Mouse (Mus musculus): ENCODE measurements at regions not wholly inside any gene's neighbourhood (a gene's known extent, or its start where the extent isn't known, plus 50 kb on each side); places are given as distances from the start of the nearest gene placed in this dataset.

GRCm38 (mm10) chr1:77229561-77229960 is 285.3 kb downstream of the Epha4 start:
- no peak overlapping the region for H3K27ac ChIP-seq (ENCODE audit: insufficient read depth, low read length)
- WGBS: 85% methylated on average over 4 of the region's 4 CpGs
- TF ChIP-seq POLR2A (IDR thresholded peaks at IDR 0.05; ENCODE audit: low read depth, low read length) (no peak), CTCF (IDR thresholded peaks at IDR 0.05; ENCODE audit: extremely low read depth, insufficient read depth, insufficient read length, insufficient replicate concordance) (no peak)
- no peaks in the 10 kb centered on the region for H3K4me1 ChIP-seq (ENCODE audit: control insufficient read depth, insufficient read depth, insufficient read length)
- no peaks in the 10 kb centered on the region for H3K36me3 ChIP-seq (ENCODE audit: control insufficient read depth, insufficient read depth, low read length)
- no peak overlapping the region for H3K4me3 ChIP-seq (ENCODE audit: extremely low read depth, insufficient read depth, insufficient read length)
- no peak for DNase-seq (ENCODE audit: low read depth in 1 of 2, low spot score in 2 of 2)
- H3K27me3 ChIP-seq (ENCODE audit: control insufficient read depth, insufficient read depth, low read length): no peaks in the 10 kb centered on the region

- no peaks in the 10 kb centered on the region for H3K27me3 ChIP-seq (ENCODE audit: control insufficient read depth, insufficient read depth, low read length)
- DNase-seq (ENCODE audit: low read depth in 1 of 2, low spot score in 2 of 2): no peak
- no peak overlapping the region for H3K27ac ChIP-seq (ENCODE audit: insufficient read depth, low read length)
- 88% methylated on average over 4 of the region's 4 CpGs for WGBS
- H3K4me1 ChIP-seq (ENCODE audit: control insufficient read depth, insufficient read depth, insufficient read length): no peaks in the 10 kb centered on the region
- no peaks in the 10 kb centered on the region for H3K36me3 ChIP-seq (ENCODE audit: control insufficient read depth, insufficient read depth, low read length)
- TF ChIP-seq CTCF (IDR thresholded peaks at IDR 0.05; ENCODE audit: extremely low read depth, insufficient read depth, insufficient read length, insufficient replicate concordance): no peak
- no peak for TF ChIP-seq POLR2A (IDR thresholded peaks at IDR 0.05; ENCODE audit: low read depth, low read length)
- H3K4me3 ChIP-seq (ENCODE audit: extremely low read depth, insufficient read depth, insufficient read length): no peak overlapping the region
These were observed 281.9 kb downstream of the Epha4 start for GRCm38 (mm10) chr1:77233010-77233409.

- 63% methylated on average over 2 of the region's 2 CpGs for WGBS
- TF ChIP-seq CTCF (IDR thresholded peaks at IDR 0.05; ENCODE audit: extremely low read depth, insufficient read depth, insufficient read length, insufficient replicate concordance) (no peak), POLR2A (IDR thresholded peaks at IDR 0.05; ENCODE audit: low read depth, low read length) (no peak)
These were observed 270.2 kb downstream of the Epha4 start for GRCm38 (mm10) chr1:77244642-77245041.

GRCm38 (mm10) chr1:77246047-77246446 is 268.8 kb downstream of the Epha4 start:
- Histone ChIP-seq H3K27ac (ENCODE audit: insufficient read depth, low read length) (no peak overlapping the region), H3K27me3 (ENCODE audit: control insufficient read depth, insufficient read depth, low read length) (no peaks in the 10 kb centered on the region), H3K4me1 (ENCODE audit: control insufficient read depth, insufficient read depth, insufficient read length) (no peaks in the 10 kb centered on the region), H3K36me3 (ENCODE audit: control insufficient read depth, insufficient read depth, low read length) (no peaks in the 10 kb centered on the region), H3K4me3 (ENCODE audit: extremely low read depth, insufficient read depth, insufficient read length) (no peak overlapping the region)
- DNase-seq (ENCODE audit: low read depth in 1 of 2, low spot score in 2 of 2): no peak
- no peak for TF ChIP-seq POLR2A (IDR thresholded peaks at IDR 0.05; ENCODE audit: low read depth, low read length)
- no peak for TF ChIP-seq CTCF (IDR thresholded peaks at IDR 0.05; ENCODE audit: extremely low read depth, insufficient read depth, insufficient read length, insufficient replicate concordance)
- 92% methylated on average over 3 of the region's 3 CpGs for WGBS

More at GRCm38 (mm10) chr1:77244642-77245041, 270.2 kb downstream of the Epha4 start:
- H3K27ac ChIP-seq (ENCODE audit: insufficient read depth, low read length): no peak overlapping the region
- H3K36me3 ChIP-seq (ENCODE audit: control insufficient read depth, insufficient read depth, low read length): no peaks in the 10 kb centered on the region
- H3K27me3 ChIP-seq (ENCODE audit: control insufficient read depth, insufficient read depth, low read length): no peaks in the 10 kb centered on the region
- no peak overlapping the region for H3K4me3 ChIP-seq (ENCODE audit: extremely low read depth, insufficient read depth, insufficient read length)
- DNase-seq (ENCODE audit: low read depth in 1 of 2, low spot score in 2 of 2): no peak
- H3K4me1 ChIP-seq (ENCODE audit: control insufficient read depth, insufficient read depth, insufficient read length): no peaks in the 10 kb centered on the region

GRCm38 (mm10) chr1:77254276-77254675 is 260.6 kb downstream of the Epha4 start:
- DNase-seq (ENCODE audit: low read depth in 1 of 2, low spot score in 2 of 2): no peak
- no peaks in the 10 kb centered on the region for H3K36me3 ChIP-seq (ENCODE audit: control insufficient read depth, insufficient read depth, low read length)
- TF ChIP-seq POLR2A (IDR thresholded peaks at IDR 0.05; ENCODE audit: low read depth, low read length) (no peak), CTCF (IDR thresholded peaks at IDR 0.05; ENCODE audit: extremely low read depth, insufficient read depth, insufficient read length, insufficient replicate concordance) (no peak)
- H3K4me3 ChIP-seq (ENCODE audit: extremely low read depth, insufficient read depth, insufficient read length): no peak overlapping the region
- H3K27ac ChIP-seq (ENCODE audit: insufficient read depth, low read length): no peak overlapping the region
- no peaks in the 10 kb centered on the region for H3K27me3 ChIP-seq (ENCODE audit: control insufficient read depth, insufficient read depth, low read length)
- H3K4me1 ChIP-seq (ENCODE audit: control insufficient read depth, insufficient read depth, insufficient read length): no peaks in the 10 kb centered on the region
- 84% methylated on average over 6 of the region's 6 CpGs for WGBS

- WGBS: 88% methylated on average over 14 of the region's 14 CpGs
- Histone ChIP-seq H3K4me1 (ENCODE audit: control insufficient read depth, insufficient read depth, insufficient read length) (no peaks in the 10 kb centered on the region), H3K4me3 (ENCODE audit: extremely low read depth, insufficient read depth, insufficient read length) (no peak overlapping the region), H3K27ac (ENCODE audit: insufficient read depth, low read length) (no peak overlapping the region), H3K27me3 (ENCODE audit: control insufficient read depth, insufficient read depth, low read length) (no peaks in the 10 kb centered on the region), H3K36me3 (ENCODE audit: control insufficient read depth, insufficient read depth, low read length) (no peaks in the 10 kb centered on the region)
- TF ChIP-seq CTCF (IDR thresholded peaks at IDR 0.05; ENCODE audit: extremely low read depth, insufficient read depth, insufficient read length, insufficient replicate concordance): no peak
- TF ChIP-seq POLR2A (IDR thresholded peaks at IDR 0.05; ENCODE audit: low read depth, low read length): no peak
- DNase-seq (ENCODE audit: low read depth in 1 of 2, low spot score in 2 of 2): no peak
These were observed 258.6 kb downstream of the Epha4 start for GRCm38 (mm10) chr1:77256115-77256842.

- no peak overlapping the region for H3K27ac ChIP-seq (ENCODE audit: insufficient read depth, low read length)
- H3K4me3 ChIP-seq (ENCODE audit: extremely low read depth, insufficient read depth, insufficient read length): no peak overlapping the region
- TF ChIP-seq POLR2A (IDR thresholded peaks at IDR 0.05; ENCODE audit: low read depth, low read length): no peak
- TF ChIP-seq CTCF (IDR thresholded peaks at IDR 0.05; ENCODE audit: extremely low read depth, insufficient read depth, insufficient read length, insufficient replicate concordance): no peak
- WGBS: 74% methylated on average over 7 of the region's 7 CpGs
- H3K27me3 ChIP-seq (ENCODE audit: control insufficient read depth, insufficient read depth, low read length): no peaks in the 10 kb centered on the region
- no peak for DNase-seq (ENCODE audit: low read depth in 1 of 2, low spot score in 2 of 2)
- no peaks in the 10 kb centered on the region for H3K4me1 ChIP-seq (ENCODE audit: control insufficient read depth, insufficient read depth, insufficient read length)
- no peaks in the 10 kb centered on the region for H3K36me3 ChIP-seq (ENCODE audit: control insufficient read depth, insufficient read depth, low read length)
These were observed 256.1 kb downstream of the Epha4 start for GRCm38 (mm10) chr1:77258730-77259310.

All from spleen, adult 2 months (tissue).